Mouse (Mus musculus) heart, postnatal 14 days (tissue): ENCODE data around the gene Bahd1. TPM values are rescaled to one million over a fixed set of nuclear protein-coding genes. Genes with fewer than 3 reads are reported as not detected.

Experiments used
- total RNA-seq, 2 experiments: library from RNA; stranded (reverse); gene quantifications; 2 replicates each; pipeline ENCODE4 v1.2.3; 2021

Bahd1 gene
- total RNA-seq, 2 experiments from 2014 or later: 15.9 to 17.7 TPM

Other genes starting within 250 kb of the Bahd1 start
- gene Pak6, start 237.1 kb upstream of the Bahd1 start, total RNA-seq: 10 to 100 TPM in 1 of 2 experiments, 1 to 10 TPM in 1; 7.8 to 10.9 TPM
- 1 to 10 TPM; 1.7 to 2.8 TPM for gene Ankrd63, start 196.4 kb upstream of the Bahd1 start, total RNA-seq
- 1 to 10 TPM; 2.4 to 2.7 TPM for gene Plcb2, start 171.9 kb upstream of the Bahd1 start, total RNA-seq
- gene Inafm2, start 154.6 kb upstream of the Bahd1 start, total RNA-seq: 10 to 100 TPM; 36.2 to 38.6 TPM
- gene Ccdc9b, start 137.7 kb upstream of the Bahd1 start, total RNA-seq: 10 to 100 TPM; 15.5 to 17.5 TPM
- not detected for gene Phgr1, start 127.6 kb upstream of the Bahd1 start, total RNA-seq
- gene Disp2, start 120.7 kb upstream of the Bahd1 start, total RNA-seq: under 1 TPM; 0.02 to 0.10 TPM
- 10 to 100 TPM in 1 of 2 experiments, 1 to 10 TPM in 1; 5.9 to 10.7 TPM for gene Knstrn, start 86.4 kb upstream of the Bahd1 start, total RNA-seq
- gene Ivd, start 38.4 kb upstream of the Bahd1 start, total RNA-seq: 100 to 1,000 TPM; 150 to 163 TPM
- gene Chst14, start 26.1 kb downstream of the Bahd1 start, total RNA-seq: 10 to 100 TPM; 10.2 to 11.3 TPM
- gene Ccdc32, start 129.0 kb downstream of the Bahd1 start, total RNA-seq: 10 to 100 TPM; 12.8 TPM
- 1 to 10 TPM; 4.1 to 4.3 TPM for gene Rpusd2, start 134.4 kb downstream of the Bahd1 start, total RNA-seq
- 1 to 10 TPM; 3.0 to 4.0 TPM for gene Knl1, start 146.7 kb downstream of the Bahd1 start, total RNA-seq
- gene Rad51, start 212.4 kb downstream of the Bahd1 start, total RNA-seq: 1 to 10 TPM; 2.2 to 3.7 TPM